Mouse (Mus musculus) limb, embryonic 13.5 days (tissue): ENCODE results near the gene Sh3glb1. TPM values are rescaled to one million over a fixed set of nuclear protein-coding genes. Genes with fewer than 3 reads are reported as not detected.
A peak's percentile ranks its signal among the peaks of the same experiment; 100 is the strongest.

Experiments used
- ATAC-seq: fragments of 200-750 bp; cut with Nextera tagmentation; 2 replicates; pipeline ENCODE4 v1.8.0; 2017; ENCODE audit warnings: low read depth, moderate number of reproducible peaks, moderate TSS enrichment; ENCODE audit not compliant: low FRiP score
- H3K27ac ChIP-seq: fragments of 300-500 bp; sonication (generic); 2 replicates; pipeline ENCODE4 v1.5.1; 2015; ENCODE audit warnings: inconsistent platforms, mild to moderate bottlenecking, moderate library complexity
- H3K27me3 ChIP-seq: fragments of 300-500 bp; sonication (generic); 2 replicates; pipeline ENCODE4 v1.6.1; 2015; ENCODE audit warnings: mild to moderate bottlenecking, inconsistent platforms
- H3K36me3 ChIP-seq: fragments of 300-500 bp; sonication (generic); 2 replicates; pipeline ENCODE4 v1.6.1; 2015; ENCODE audit warnings: inconsistent platforms, mild to moderate bottlenecking, moderate library complexity
- H3K4me1 ChIP-seq: fragments of 300-500 bp; sonication (generic); 2 replicates; pipeline ENCODE4 v1.6.1; 2015; ENCODE audit warnings: inconsistent platforms
- H3K4me2 ChIP-seq: fragments of 300-500 bp; sonication (generic); replicated peaks from 2 replicates; pipeline ENCODE4 v1.6.1; 2015; ENCODE audit warnings: inconsistent platforms, mild to moderate bottlenecking, moderate library complexity
- H3K4me3 ChIP-seq: fragments of 300-500 bp; sonication (generic); 2 replicates; pipeline ENCODE4 v1.5.1; 2015; ENCODE audit warnings: moderate library complexity, mild to moderate bottlenecking, inconsistent platforms
- H3K9ac ChIP-seq: fragments of 300-500 bp; sonication (generic); 2 replicates; pipeline ENCODE4 v1.6.1; 2015; ENCODE audit warnings: mild to moderate bottlenecking, inconsistent platforms
- H3K9me3 ChIP-seq: fragments of 300-500 bp; sonication (generic); 2 replicates; pipeline ENCODE4 v1.6.1; 2016; ENCODE audit warnings: inconsistent platforms
- WGBS: fragments of 180-500 bp; shearing (Covaris S2); methylation state at CpG from one replicate; pipeline ENCODE4 v1.1.7; 2015; 5-methylcytosine and 5-hydroxymethylcytosine counted together
- polyA plus RNA-seq: library from polyadenylated mRNA; unstranded; fragments of >200 nt; fragmentation: Nextera tagmentation; extraction: Ambion mirVana; gene quantifications from 2 replicates; pipeline ENCODE4 v1.2.1, GENCODE M21; 2015

Sh3glb1 gene
- polyA plus RNA-seq, 1 experiment from 2014 or later = 126 TPM

DNA sequence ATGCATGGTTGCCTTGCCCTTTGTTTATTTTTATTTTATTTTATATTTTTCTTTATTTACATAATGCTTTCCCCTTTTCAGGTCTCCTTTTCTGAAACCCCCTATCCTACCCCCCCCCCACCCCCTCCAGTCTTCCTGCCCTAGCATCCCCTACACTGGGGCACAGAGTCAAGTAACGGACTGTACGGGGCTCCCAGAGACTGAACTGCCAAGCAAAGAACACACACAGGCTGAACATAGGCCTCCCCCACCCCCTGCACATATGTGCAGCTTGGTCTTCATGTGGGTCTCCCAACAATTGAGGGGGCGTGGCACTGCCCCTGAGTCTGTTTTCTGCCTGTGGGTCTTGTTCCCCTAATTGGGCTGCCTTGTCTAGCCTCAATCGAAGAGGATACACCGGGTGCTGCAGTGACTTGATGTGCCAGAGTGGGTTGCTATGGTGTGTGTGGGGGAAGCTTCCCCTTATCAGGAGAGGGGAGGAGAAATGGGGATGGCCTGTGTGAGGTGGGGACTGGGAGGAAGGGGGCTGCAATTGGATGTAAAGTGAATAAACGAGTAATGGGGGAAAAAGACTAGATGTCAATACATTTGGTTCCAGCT is 8.4 kb downstream of the Sh3glb1 start:
- 83% methylated on average over 6 of the region's 6 CpGs for WGBS
- H3K4me2 ChIP-seq = no peak overlapping the region
- no peak overlapping the region for H3K27ac ChIP-seq
- no peak overlapping the region for H3K4me3 ChIP-seq
- peaks cover 41% of the 10 kb centered on the region for H3K36me3 ChIP-seq
- H3K9ac ChIP-seq = no peak overlapping the region
- no peaks in the 10 kb centered on the region for H3K27me3 ChIP-seq
- peaks cover 11% of the 10 kb centered on the region for H3K4me1 ChIP-seq
- no peak for ATAC-seq
- H3K9me3 ChIP-seq = no peaks in the 10 kb centered on the region

GRCm38 (mm10) chr3:144708612-144709011 is 11.5 kb downstream of the Sh3glb1 start:
- no peak for ATAC-seq
- H3K27ac ChIP-seq = no peak overlapping the region
- H3K4me1 ChIP-seq = no peaks in the 10 kb centered on the region
- no peak overlapping the region for H3K9ac ChIP-seq
- H3K9me3 ChIP-seq = no peaks in the 10 kb centered on the region
- no peaks in the 10 kb centered on the region for H3K27me3 ChIP-seq
- no peak overlapping the region for H3K4me2 ChIP-seq
- no peak overlapping the region for H3K4me3 ChIP-seq
- 87% methylated on average over 5 of the region's 5 CpGs for WGBS
- peaks cover 52% of the 10 kb centered on the region for H3K36me3 ChIP-seq

- WGBS = 89% methylated on average over 6 of the region's 6 CpGs
- ATAC-seq = no peak
- Histone ChIP-seq H3K4me2 (no peak overlapping the region), H3K9me3 (no peaks in the 10 kb centered on the region), H3K4me3 (no peak overlapping the region), H3K27ac (no peak overlapping the region), H3K27me3 (no peaks in the 10 kb centered on the region), H3K4me1 (no peaks in the 10 kb centered on the region), H3K36me3 (peaks cover 52% of the 10 kb centered on the region), H3K9ac (no peak overlapping the region)
These were observed 16.2 kb downstream of the Sh3glb1 start for GRCm38 (mm10) chr3:144703959-144704358.

DNA sequence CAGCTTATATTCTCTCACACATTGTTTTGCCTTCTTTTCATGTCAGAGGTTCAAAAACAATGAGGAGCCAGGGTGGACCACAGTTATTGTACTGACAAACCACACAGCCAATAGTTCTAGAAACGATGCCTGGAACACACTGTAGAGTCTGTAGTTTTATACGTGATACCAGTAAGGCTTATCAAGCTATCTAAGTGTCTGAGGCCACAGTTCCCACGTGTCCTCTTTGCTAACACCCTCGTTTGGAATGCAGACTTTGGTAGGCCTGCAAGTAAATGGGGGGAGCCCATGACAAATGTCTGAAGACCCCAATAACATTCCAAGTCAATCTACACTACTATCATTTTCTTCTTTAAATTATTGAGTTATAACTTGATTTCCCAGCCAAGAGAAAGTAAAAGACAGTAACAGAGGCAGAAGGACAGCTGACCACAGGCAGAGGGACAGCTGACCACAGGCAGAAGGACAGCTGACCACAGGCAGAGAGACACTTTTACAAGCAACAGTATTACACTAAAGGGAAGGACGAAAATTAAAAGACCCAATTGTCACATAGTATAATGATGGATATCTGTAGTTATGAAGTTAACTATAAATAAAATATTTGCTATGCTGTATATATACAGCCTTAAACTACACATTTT is 21.2 kb downstream of the Sh3glb1 start:
- no peaks in the 10 kb centered on the region for H3K27me3 ChIP-seq
- no peaks in the 10 kb centered on the region for H3K9me3 ChIP-seq
- ATAC-seq = no peak
- no peak overlapping the region for H3K4me3 ChIP-seq
- no peaks in the 10 kb centered on the region for H3K4me1 ChIP-seq
- H3K9ac ChIP-seq = no peak overlapping the region
- H3K36me3 ChIP-seq = peaks cover 66% of the 10 kb centered on the region
- no peak overlapping the region for H3K4me2 ChIP-seq
- no peak overlapping the region for H3K27ac ChIP-seq
- 89% methylated on average over 5 of the region's 5 CpGs for WGBS

GRCm38 (mm10) chr3:144697942-144698341 is 22.2 kb downstream of the Sh3glb1 start:
- WGBS = 83% methylated on average over 3 of the region's 3 CpGs
- ATAC-seq = no peak

DNA sequence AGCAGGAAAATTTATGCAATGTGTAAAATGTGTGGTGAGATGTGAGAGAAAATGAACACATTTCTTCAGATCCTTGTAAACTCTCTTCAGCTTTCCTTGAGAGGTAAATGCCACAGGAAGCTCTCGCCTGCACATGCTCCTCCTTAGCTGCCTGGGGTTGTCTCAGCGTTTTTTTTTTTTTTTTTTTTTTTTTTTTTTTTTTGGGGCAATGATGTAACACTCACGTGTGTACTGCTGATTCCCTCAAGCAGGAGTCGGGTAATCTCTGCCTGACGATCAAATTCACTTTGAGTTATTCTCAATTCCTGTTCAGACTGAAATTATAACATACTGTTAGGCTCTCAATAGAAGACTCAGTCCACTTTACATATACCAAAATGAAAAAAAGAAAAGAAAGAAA is 23.0 kb downstream of the Sh3glb1 start:
- no peaks in the 10 kb centered on the region for H3K9me3 ChIP-seq
- H3K4me1 ChIP-seq = no peaks in the 10 kb centered on the region
- WGBS = 62% methylated on average over 5 of the region's 5 CpGs
- no peak for ATAC-seq
- no peak overlapping the region for H3K4me3 ChIP-seq
- no peak overlapping the region for H3K27ac ChIP-seq
- no peak overlapping the region for H3K4me2 ChIP-seq
- no peak overlapping the region for H3K9ac ChIP-seq
- H3K27me3 ChIP-seq = no peaks in the 10 kb centered on the region
- H3K36me3 ChIP-seq = peaks cover 66% of the 10 kb centered on the region

More at GRCm38 (mm10) chr3:144697942-144698341, 22.2 kb downstream of the Sh3glb1 start:
- Histone ChIP-seq H3K4me1 (no peaks in the 10 kb centered on the region), H3K4me2 (no peak overlapping the region), H3K9ac (no peak overlapping the region), H3K27me3 (no peaks in the 10 kb centered on the region), H3K4me3 (no peak overlapping the region), H3K36me3 (peaks cover 65% of the 10 kb centered on the region), H3K27ac (no peak overlapping the region), H3K9me3 (no peaks in the 10 kb centered on the region)

GRCm38 (mm10) chr3:144694941-144695340 is 25.2 kb downstream of the Sh3glb1 start:
- Histone ChIP-seq H3K9ac (no peak overlapping the region), H3K27me3 (no peaks in the 10 kb centered on the region), H3K36me3 (peaks cover 61% of the 10 kb centered on the region), H3K27ac (no peak overlapping the region), H3K4me2 (no peak overlapping the region), H3K9me3 (no peaks in the 10 kb centered on the region), H3K4me1 (no peaks in the 10 kb centered on the region), H3K4me3 (no peak overlapping the region)
- ATAC-seq = no peak
- 87% methylated on average over 7 of the region's 7 CpGs for WGBS

GRCm38 (mm10) chr3:144694040-144694439 is 26.1 kb downstream of the Sh3glb1 start:
- Histone ChIP-seq H3K27me3 (no peaks in the 10 kb centered on the region), H3K27ac (no peak overlapping the region), H3K4me1 (peaks cover 6% of the 10 kb centered on the region), H3K36me3 (peaks cover 60% of the 10 kb centered on the region), H3K4me3 (no peak overlapping the region), H3K9me3 (no peaks in the 10 kb centered on the region), H3K9ac (no peak overlapping the region), H3K4me2 (no peak overlapping the region)
- WGBS = 90% methylated on average over 10 of the region's 10 CpGs
- no peak for ATAC-seq

- no peaks in the 10 kb centered on the region for H3K9me3 ChIP-seq
- no peak overlapping the region for H3K27ac ChIP-seq
- peaks cover 50% of the 10 kb centered on the region for H3K36me3 ChIP-seq
- WGBS = 57% methylated on average over 3 of the region's 3 CpGs
- H3K4me2 ChIP-seq = no peak overlapping the region
- ATAC-seq = no peak
- peaks cover 12% of the 10 kb centered on the region for H3K4me1 ChIP-seq
- H3K4me3 ChIP-seq = no peak overlapping the region
- H3K27me3 ChIP-seq = no peaks in the 10 kb centered on the region
- H3K9ac ChIP-seq = no peak overlapping the region
These were observed 28.1 kb downstream of the Sh3glb1 start for GRCm38 (mm10) chr3:144692052-144692451.

DNA sequence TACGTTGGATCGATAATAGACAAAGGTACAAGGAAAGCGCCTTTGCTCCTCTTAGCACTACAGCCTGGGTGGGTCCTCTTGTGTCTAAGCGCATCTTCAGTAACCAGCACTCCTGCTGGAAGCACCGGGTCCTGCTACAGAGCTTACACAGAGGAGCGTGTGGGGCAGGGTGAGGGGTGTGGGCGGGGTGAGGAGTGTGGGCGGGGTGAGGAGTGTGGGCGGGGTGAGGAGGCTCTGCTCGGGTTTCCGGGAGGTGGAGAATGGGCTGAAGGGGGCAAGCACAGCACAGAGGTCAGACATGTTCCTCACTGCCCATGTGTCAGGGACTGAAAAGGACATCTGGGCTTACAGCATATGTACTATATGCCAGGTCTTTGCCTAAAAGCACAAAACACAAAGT is 30.9 kb downstream of the Sh3glb1 start:
- peaks cover 38% of the 10 kb centered on the region for H3K36me3 ChIP-seq
- ATAC-seq = peak; percentile 68; the same call in 1 of the 2 replicates

DNA sequence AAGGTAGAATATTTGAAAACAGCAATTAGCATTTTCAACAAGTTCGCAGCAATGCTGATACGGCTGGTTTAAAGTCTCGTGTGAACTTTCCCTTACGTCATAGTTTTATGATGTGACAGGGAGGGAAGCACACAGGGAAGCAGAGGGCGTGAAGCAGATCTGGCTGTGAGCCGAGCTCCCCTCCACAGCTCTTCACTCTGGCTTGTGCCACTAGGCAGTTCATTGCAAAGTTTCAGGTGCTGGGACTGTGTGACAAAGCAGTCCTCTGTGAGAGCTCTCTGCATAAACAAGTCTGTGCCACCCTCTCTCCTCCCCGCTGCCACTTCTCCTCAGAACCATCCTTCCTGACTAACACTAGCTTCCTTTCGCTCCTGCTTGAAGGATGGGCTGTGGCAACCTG is 31.9 kb downstream of the Sh3glb1 start:
- Histone ChIP-seq H3K9me3 (no peaks in the 10 kb centered on the region), H3K36me3 (peaks cover 31% of the 10 kb centered on the region), H3K4me2 (no peak overlapping the region), H3K27me3 (no peaks in the 10 kb centered on the region), H3K4me3 (no peak overlapping the region), H3K4me1 (peaks cover 12% of the 10 kb centered on the region), H3K27ac (peak overlapping the region; percentile 16; the same call in 1 of the 2 replicates), H3K9ac (no peak overlapping the region)
- WGBS = 53% methylated on average over 8 of the region's 8 CpGs
- ATAC-seq = peak; percentile 45; the same call in 1 of the 2 replicates

More for the DNA sequence above, 30.9 kb downstream of the Sh3glb1 start:
- Histone ChIP-seq H3K4me1 (peaks cover 12% of the 10 kb centered on the region), H3K4me3 (no peak overlapping the region), H3K27ac (no peak overlapping the region), H3K4me2 (no peak overlapping the region), H3K27me3 (no peaks in the 10 kb centered on the region), H3K9me3 (no peaks in the 10 kb centered on the region), H3K9ac (no peak overlapping the region)
- 15% methylated on average over 11 of the region's 11 CpGs for WGBS

DNA sequence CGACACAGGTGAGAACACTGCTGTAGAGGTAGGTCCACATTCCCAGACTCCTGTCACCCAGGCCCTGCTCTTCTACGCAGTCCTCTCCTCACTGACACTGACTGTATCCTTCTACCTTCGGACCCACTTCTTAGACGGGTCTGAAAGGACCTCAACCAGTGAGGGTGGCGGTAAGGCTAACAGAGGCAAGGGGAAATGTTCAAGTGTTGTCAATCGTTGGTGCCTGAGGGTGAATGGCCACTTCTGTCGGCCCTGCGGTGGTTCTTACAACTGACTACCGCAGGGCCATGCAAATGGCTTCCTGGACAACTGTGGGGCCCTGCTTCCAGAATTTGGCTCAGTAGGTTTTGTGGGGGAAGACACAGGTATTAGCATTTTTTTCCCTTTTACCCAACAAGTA is 32.5 kb downstream of the Sh3glb1 start:
- ATAC-seq = no peak
- H3K9me3 ChIP-seq = no peaks in the 10 kb centered on the region
- no peak overlapping the region for H3K9ac ChIP-seq
- no peak overlapping the region for H3K4me3 ChIP-seq
- peaks cover 12% of the 10 kb centered on the region for H3K4me1 ChIP-seq
- 87% methylated on average over 9 of the region's 9 CpGs for WGBS
- H3K27me3 ChIP-seq = no peaks in the 10 kb centered on the region
- no peak overlapping the region for H3K4me2 ChIP-seq
- H3K36me3 ChIP-seq = peaks cover 27% of the 10 kb centered on the region
- H3K27ac ChIP-seq = no peak overlapping the region

GRCm38 (mm10) chr3:144686146-144686545 is 34.0 kb downstream of the Sh3glb1 start:
- no peak for ATAC-seq
- H3K36me3 ChIP-seq = peaks cover 25% of the 10 kb centered on the region
- H3K27ac ChIP-seq = no peak overlapping the region
- no peaks in the 10 kb centered on the region for H3K27me3 ChIP-seq
- H3K9ac ChIP-seq = no peak overlapping the region
- no peaks in the 10 kb centered on the region for H3K9me3 ChIP-seq
- H3K4me2 ChIP-seq = no peak overlapping the region
- H3K4me1 ChIP-seq = peaks cover 12% of the 10 kb centered on the region
- H3K4me3 ChIP-seq = no peak overlapping the region
- 84% methylated on average over 5 of the region's 5 CpGs for WGBS
